Mouse (Mus musculus) cortical plate, adult 2 months (tissue): ENCODE measurements around the gene Cryba4. TPM values are rescaled to one million over a fixed set of nuclear protein-coding genes. Genes with fewer than 3 reads are reported as not detected.

Source experiments
- H3K27ac ChIP-seq: fragments of 200-500 bp; 2 replicates; pipeline ENCODE4 v1.5.1; 2012; ENCODE audit warnings: low read length, control low read depth, inconsistent platforms; ENCODE audit not compliant: insufficient read depth
- H3K4me1 ChIP-seq: fragments of 200-500 bp; 2 replicates; pipeline ENCODE4 v1.6.1; 2011; ENCODE audit warnings: low read length; ENCODE audit not compliant: control insufficient read depth, insufficient read depth
- H3K4me3 ChIP-seq: fragments of 200-500 bp; 2 replicates; pipeline ENCODE4 v1.5.1; 2011; ENCODE audit warnings: mild to moderate bottlenecking, low read length, control low read depth; ENCODE audit not compliant: insufficient read depth
- CTCF ChIP-seq: fragments of 200-500 bp; IDR thresholded peaks from 2 replicates; pipeline ENCODE4 v1.5.1; 2011; ENCODE audit warnings: mild to moderate bottlenecking, control low read depth, low read length; ENCODE audit not compliant: insufficient read depth; ENCODE audit errors: extremely low read depth
- POLR2A ChIP-seq: fragments of 200-500 bp; IDR thresholded peaks from 2 replicates; pipeline ENCODE4 v1.6.1; 2011; ENCODE audit warnings: mild to moderate bottlenecking, low read length, control low read depth; ENCODE audit not compliant: insufficient read depth; ENCODE audit errors: extremely low read depth
- polyA plus RNA-seq: library from polyadenylated mRNA; depleted of rRNA; stranded (reverse); fragments of >200 nt; gene quantifications from 2 replicates; pipeline ENCODE4 v1.2.3, GENCODE M21; 2012

Gene Cryba4
- polyA plus RNA-seq, 1 experiment, result 2.2 TPM

- Histone ChIP-seq H3K27ac (no peak overlapping the region), H3K4me1 (peaks cover 5% of the 10 kb centered on the region), H3K4me3 (no peak overlapping the region)
- TF ChIP-seq CTCF (no peak), POLR2A (no peak)
Observed at GRCm38 (mm10) chr5:112272934-112273333, 20.6 kb upstream of the Cryba4 start.

- Histone ChIP-seq H3K4me1 (peaks cover 3% of the 10 kb centered on the region; the same call in 1 of the 2 replicates), H3K27ac (no peak overlapping the region), H3K4me3 (no peak overlapping the region)
- TF ChIP-seq CTCF (no peak), POLR2A (no peak)
Observed at GRCm38 (mm10) chr5:112270764-112271541, 18.6 kb upstream of the Cryba4 start.

- no peak overlapping the region for H3K27ac ChIP-seq
Observed at GRCm38 (mm10) chr5:112266011-112266777, 13.9 kb upstream of the Cryba4 start.

GRCm38 (mm10) chr5:112265515-112265914 lies 13.2 kb upstream of the Cryba4 start:
- no peak for TF ChIP-seq CTCF
- TF ChIP-seq POLR2A, result no peak
- H3K27ac ChIP-seq, result no peak overlapping the region
- H3K4me3 ChIP-seq, result no peak overlapping the region
- H3K4me1 ChIP-seq, result no peaks in the 10 kb centered on the region

More at GRCm38 (mm10) chr5:112266011-112266777, 13.9 kb upstream of the Cryba4 start:
- Histone ChIP-seq H3K4me3 (no peak overlapping the region), H3K4me1 (no peaks in the 10 kb centered on the region)
- TF ChIP-seq CTCF, result no peak
- TF ChIP-seq POLR2A, result no peak

- TF ChIP-seq POLR2A (no peak), CTCF (no peak)
- Histone ChIP-seq H3K4me1 (no peaks in the 10 kb centered on the region), H3K27ac (no peak overlapping the region), H3K4me3 (no peak overlapping the region)
Observed at GRCm38 (mm10) chr5:112265110-112265509, 12.8 kb upstream of the Cryba4 start.

GRCm38 (mm10) chr5:112264099-112264498 lies 11.8 kb upstream of the Cryba4 start:
- TF ChIP-seq POLR2A, result no peak
- no peak for TF ChIP-seq CTCF
- Histone ChIP-seq H3K27ac (no peak overlapping the region), H3K4me3 (no peak overlapping the region), H3K4me1 (no peaks in the 10 kb centered on the region)

- no peak overlapping the region for H3K27ac ChIP-seq
- peaks cover 2% of the 10 kb centered on the region; the same call in 1 of the 2 replicates for H3K4me1 ChIP-seq
- TF ChIP-seq CTCF (no peak), POLR2A (no peak)
- H3K4me3 ChIP-seq, result no peak overlapping the region
Observed at GRCm38 (mm10) chr5:112260818-112261217, 8.5 kb upstream of the Cryba4 start.

GRCm38 (mm10) chr5:112259862-112260650 lies 7.7 kb upstream of the Cryba4 start:
- Histone ChIP-seq H3K27ac (no peak overlapping the region), H3K4me3 (no peak overlapping the region), H3K4me1 (peaks cover 2% of the 10 kb centered on the region; the same call in 1 of the 2 replicates)
- TF ChIP-seq CTCF (no peak), POLR2A (no peak)

GRCm38 (mm10) chr5:112257896-112258295 lies 5.6 kb upstream of the Cryba4 start:
- peaks cover 2% of the 10 kb centered on the region; the same call in 1 of the 2 replicates for H3K4me1 ChIP-seq
- H3K4me3 ChIP-seq, result no peak overlapping the region
- no peak overlapping the region for H3K27ac ChIP-seq
- TF ChIP-seq CTCF (no peak), POLR2A (no peak)
